Mouse (Mus musculus): ENCODE results near the gene 1700025C18Rik.

The 1700025C18Rik gene

DNA sequence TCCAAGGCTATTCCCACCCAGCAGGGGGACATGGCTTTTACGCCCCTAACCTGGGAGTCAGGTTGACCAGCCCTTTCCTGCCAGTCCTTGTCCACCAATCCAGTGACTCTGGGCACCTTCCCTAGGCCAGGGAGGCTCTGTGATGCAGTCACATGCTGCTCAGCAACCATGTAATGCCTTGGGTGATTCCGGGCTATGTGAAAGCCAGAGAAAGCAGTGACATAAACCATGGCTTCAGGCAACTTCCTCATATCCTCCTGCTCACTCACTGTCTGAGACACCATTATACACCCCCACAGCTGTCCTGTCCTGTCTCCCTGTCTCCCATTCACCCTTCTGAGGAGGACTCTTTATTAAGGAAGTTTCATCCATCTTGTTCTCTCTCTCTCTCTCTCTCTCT, at the start of gene 1700025C18Rik:
1700025C18Rik (minus strand) TSS at position 101 of the 400 bp plus-strand sequence.
- DNase-seq (ENCODE audit: low spot score in 2 of 2) = no peak

DNA sequence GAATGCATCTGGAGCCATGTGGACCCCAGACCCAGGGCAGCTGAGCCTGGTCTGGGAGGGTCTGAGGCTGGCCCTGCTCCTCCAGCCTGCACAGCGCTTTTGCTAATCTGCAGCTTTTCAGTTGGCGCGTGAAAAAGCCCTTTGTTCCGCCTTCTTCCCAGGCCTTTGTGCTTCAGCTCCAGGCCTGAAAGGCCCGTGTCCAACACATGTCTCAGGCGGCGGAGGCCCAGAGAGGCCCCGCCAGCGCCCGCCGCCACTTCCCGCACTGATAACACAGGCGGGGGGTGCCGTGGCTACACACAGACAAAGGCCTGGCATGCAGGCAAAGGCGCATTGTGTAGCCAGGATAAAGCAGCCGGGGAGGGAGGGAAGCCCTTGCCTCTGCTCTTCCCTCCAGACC, 45.5 kb upstream of the 1700025C18Rik start:
- DNase-seq (ENCODE audit: low spot score in 2 of 2) = no peak

DNA sequence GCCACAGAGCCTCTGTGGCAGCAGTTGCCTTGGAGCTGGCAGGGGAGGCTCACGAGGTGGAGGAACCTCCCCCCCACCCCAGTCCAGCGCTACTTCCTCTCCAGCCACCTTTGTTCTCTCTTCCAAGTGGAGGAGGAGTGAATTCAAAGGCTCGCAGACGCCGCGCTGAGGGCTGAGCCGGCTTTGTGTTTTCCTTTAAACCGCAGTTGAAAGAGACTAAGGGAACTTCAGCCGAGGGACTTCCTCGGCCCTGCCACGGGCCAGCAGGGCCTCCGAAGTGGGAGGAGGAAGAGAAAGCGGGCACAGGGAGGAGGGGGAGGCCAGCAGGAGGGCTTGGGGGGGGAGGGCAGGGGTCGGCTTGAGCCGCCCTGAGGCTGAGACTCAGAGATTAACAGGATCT, 43.0 kb upstream of the 1700025C18Rik start:
- no peak for DNase-seq (ENCODE audit: low spot score in 2 of 2)

DNA sequence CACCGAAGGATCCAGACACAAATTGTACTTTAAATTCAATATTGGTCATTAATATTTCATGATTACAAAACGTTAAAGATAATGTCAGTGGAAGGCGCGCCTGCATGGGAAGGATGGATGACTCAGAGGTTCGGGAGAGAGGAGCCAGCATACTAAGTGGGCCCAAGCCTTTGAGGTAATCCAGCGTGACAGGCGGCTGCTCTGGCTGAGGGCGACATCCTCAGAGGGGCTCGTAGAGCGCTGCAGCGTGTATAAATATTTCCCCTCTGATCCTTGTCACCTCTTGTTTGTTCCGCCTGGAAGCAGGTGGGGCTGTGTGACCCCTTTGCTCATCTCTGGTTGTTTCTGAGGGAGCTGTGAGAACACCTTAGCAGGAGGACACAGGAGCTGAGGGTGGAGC, 40.9 kb upstream of the 1700025C18Rik start:
- no peak for DNase-seq (ENCODE audit: low spot score in 2 of 2)

DNA sequence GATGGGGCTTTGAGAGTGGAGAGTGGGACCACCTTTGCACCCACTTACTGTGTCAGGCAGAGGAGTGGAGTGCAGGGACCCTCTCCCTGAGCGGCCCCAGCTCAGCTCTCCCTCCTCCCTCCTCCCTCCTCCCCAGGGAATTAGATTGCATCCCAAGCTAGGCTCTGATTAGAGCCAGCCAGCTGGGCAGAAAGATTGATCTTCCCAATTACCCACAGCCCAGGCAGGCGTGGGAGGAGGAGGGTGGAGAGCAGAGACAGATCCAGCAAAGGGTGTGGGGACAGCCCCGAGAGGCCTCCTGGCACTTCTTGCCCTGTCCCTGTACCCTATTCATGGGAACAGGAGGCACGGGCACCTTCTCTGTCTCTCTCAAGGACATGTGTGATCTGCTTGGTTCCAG, 38.6 kb upstream of the 1700025C18Rik start:
- DNase-seq (ENCODE audit: low spot score in 2 of 2) = no peak

DNA sequence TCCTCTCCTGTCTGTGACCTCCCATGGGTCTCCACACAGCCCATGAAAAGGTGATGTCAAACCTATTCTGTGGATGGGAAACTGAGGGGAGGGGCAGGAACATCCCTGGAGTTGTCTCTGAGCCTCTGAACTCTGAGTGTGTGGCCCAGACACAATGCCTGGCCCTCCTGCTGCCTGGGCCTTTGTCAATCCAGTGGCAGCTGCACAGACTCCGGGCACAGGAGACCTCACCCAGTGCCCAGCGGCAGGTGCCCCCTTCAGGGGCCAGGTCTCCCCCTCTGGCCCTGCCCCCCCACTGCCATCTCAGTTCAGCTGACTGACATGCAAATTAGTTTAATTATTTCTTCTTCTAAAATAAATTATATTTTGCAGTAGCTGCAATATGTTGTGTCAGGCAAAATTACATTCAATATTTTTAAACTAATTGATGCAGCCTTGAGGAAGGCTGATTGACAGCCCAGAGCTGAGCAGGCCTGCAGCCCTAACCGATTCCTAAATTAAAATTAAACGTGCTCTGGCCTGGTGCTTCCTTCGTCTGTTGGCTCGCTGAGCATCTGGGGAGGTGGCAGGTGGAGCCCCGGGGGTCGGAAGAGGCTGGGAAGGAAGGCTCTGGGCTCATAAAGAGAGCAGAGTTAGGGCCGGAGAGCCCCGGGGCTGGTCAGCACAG, 36.5 kb upstream of the 1700025C18Rik start:
- DNase-seq (ENCODE audit: low spot score in 2 of 2) = no peak

DNA sequence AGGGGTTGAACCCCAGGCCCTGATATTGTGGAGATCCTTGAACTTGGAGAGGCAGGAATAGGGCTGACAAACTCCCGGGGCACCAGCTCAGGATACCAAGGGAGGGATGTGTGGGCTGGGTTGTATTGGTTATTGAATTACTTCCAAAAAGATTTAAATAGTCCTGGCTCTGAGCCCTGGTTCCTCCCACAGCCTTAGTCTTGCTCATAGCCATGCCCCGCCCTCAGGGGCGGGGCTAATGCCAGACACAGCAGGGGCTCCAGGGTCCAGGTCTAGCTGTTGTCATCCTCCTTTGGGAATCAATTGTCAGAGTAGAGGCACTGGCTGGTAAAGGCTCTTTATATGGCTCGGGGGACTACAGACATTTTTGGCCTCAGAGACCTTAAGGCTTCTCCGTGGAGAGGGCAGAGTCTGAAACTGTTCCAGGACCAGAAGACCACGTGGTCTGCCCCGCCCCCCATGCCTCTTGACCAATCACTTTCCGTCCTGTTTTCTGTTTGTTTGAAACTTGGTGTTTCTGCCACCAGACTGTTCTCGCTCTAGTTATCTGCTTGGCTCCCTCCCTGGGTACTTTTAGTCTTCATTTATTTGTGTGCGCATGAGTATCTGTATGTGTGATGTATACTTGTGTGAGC, 30.8 kb upstream of the 1700025C18Rik start:
- peak; percentile 40 to 46 for DNase-seq (ENCODE audit: low spot score in 2 of 2)

DNA sequence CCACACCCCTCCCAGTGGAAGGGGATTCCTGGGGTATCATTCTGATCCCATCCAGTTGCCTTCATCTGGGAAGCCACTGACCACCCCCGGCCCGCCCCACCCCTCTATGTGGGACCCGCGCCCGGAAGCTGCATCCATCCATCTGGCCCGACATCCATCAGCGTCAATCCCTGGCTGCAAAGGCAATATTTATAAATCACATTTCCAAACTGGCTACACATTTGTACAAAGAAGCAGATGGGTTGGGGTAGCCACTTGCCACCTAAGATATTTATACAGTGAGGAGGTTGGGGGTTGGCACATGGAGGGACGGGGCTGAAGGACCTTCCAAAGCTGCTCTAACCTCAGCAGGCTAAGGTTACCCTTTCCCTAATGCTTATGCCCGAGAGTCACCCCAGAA, 30.2 kb upstream of the 1700025C18Rik start:
- DNase-seq (ENCODE audit: low spot score in 2 of 2) = no peak

DNA sequence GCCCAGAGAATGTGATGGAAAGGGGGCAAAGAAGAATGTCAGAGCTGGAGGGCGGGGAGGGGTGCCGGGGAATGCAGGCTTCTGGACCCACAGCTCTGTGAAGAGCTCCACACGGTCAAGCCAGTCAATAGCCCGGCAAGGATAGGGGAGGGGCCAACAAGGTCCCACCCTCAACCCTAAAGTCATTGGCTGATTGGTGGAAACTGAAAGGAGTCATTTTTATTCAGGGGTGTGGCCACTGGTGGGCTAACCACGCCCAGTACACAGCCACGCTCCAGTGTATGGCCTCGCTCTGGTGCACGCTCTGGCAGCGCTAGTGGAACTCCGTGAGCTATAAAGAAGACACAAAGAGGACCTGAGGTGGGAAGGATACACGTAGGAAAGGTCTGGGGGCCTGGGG, 23.2 kb upstream of the 1700025C18Rik start:
- no peak for DNase-seq (ENCODE audit: low spot score in 2 of 2)

DNA sequence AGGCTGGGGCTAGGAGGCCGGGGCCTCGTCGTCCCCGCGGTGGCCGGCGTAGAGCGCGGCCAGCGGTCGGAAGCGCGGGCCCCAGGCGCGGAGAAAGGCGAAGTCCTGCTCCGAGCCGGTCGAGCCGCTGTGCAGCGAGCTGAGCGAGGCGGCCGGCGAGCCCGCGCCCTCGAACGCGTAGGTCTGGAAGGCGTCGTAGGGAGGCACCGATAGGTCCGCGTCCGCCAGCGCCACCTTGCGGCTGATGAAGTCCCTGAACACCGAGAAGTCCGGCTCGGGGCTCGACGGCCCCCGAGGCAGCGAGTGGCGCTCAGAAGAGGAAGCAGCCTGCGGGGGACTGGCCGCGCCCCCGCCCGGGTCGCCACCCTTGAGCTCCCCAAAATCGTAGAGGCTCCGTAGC, 21.6 kb upstream of the 1700025C18Rik start:
- DNase-seq (ENCODE audit: low spot score in 2 of 2) = peak; percentile 65 to 67

DNA sequence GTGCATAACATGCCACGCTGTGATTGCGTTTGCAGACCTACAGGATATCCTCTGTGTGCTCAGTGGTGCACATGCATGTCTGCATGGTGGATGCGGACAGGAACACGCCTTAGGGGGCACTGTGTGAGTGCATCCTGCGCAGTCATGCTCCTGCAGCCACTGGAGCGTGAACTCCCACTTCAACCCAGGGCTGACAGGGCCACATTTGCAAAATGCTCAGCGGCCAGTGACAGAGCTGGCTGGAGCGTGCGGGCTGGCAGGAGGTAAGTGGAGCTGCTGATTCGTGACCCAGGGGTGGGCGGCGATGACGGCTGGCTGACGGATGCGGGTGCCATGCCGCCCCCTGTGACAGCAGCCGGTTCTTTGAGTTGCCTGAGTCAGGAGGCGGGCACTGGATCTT, 16.0 kb upstream of the 1700025C18Rik start:
- DNase-seq (ENCODE audit: low spot score in 2 of 2) = no peak

DNA sequence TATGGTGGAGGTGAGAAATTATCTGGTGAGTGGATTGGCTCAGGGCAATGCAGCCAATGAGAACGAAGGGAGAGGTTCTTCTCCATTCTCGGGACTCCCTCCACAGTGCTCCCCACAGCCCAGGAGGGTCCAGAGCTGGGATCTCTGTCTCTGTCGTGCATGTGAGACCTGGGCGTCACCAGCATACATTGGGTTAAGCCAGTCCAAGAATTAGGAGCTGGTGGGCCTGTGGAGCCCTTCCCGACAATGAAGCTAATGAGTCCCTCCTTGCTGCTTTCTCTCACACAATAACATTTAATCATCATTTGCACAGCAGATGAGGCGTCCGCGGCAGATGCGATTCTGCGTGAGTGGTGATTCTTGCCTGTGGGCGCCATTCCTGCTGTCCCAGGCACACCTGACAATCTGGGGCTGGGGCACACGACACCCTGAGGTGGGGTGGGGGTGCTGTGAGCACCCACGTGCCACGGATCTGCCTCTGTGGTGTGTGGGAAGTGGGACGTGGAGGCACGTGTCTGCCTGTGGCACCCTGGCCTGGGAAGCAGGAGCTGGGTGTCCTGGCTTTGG, 15.0 kb upstream of the 1700025C18Rik start:
- peak; percentile 54 to 63 for DNase-seq (ENCODE audit: low spot score in 2 of 2)

DNA sequence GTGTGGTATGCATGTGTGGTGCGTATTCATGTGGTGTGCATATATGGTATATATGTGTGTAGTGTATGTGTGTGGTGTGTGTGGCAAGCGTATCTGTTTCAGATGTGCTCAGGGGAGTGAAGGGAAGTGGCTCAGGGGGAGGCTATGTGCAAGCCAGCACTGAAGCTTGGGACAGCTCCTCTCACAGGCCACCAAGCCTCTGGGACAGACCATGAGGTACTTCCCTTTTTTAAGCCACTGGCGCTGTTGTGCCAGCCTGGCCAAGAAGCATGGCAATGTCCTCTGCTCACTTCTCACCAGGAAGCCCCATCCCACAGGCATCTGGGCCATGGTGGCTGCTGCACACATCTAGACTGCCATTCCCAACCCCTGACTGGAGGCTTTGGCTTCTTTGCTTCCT, 12.4 kb upstream of the 1700025C18Rik start:
- no peak for DNase-seq (ENCODE audit: low spot score in 2 of 2)

DNA sequence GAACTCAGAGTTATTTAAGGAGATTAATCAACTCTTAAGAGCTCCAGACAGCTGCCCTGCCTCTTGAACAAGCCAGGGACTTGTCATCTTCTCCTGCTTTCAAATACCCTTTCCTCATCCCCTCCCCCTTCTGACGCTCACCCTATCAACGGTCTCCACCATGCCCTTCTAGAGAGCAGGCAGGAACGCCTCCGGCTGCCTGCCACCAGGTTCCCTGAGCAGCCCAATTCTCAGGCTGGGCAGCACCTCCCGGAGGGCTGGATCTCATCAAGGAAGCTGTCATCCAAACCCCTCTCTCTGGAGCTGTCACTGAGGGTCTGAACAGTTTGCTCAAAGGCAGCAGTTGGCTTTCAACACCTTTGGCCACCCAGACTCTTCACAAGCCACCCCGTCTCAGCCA, 10.2 kb upstream of the 1700025C18Rik start:
- DNase-seq (ENCODE audit: low spot score in 2 of 2) = no peak

DNA sequence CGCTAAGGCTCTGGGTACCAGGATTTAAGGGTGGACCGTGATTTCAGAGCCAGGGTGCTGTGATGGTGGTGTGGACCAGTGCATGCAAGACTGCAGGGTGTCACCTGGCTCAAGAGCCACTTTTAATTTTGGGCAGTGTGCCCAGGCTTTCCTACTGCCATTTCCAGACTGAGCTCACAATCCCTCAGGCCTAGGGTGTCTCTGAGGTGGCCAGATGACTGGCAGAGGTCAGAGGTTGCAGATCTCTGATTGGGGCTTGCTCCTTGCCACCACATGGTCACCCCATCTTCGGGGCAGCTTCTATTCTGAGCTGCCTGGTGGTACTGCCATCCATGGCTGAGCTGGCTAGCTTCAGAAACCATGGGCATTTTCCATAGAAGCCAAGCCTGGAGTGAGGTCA, 8.3 kb upstream of the 1700025C18Rik start:
- no peak for DNase-seq (ENCODE audit: low spot score in 2 of 2)

DNA sequence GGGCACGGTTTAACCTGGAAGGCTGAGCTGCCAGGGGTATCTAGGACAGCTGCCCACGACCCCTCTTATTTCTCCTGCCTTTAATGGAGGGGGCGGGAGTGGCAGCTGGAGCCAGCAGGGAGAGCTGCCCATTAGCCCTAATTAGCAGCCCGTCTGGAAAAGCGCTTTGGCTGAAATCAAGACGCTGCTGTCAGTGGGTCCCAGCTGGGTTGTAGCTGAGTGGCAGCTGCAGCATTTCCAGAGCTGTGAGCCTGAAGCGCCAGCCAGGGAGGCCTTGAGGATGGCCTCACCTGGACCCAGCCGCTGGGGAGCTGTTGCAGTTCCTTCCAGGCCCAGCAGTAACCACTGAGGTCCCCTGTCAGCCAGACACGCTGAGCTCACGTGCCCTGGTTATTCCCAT, 5.8 kb upstream of the 1700025C18Rik start:
- DNase-seq (ENCODE audit: low spot score in 2 of 2) = no peak

DNA sequence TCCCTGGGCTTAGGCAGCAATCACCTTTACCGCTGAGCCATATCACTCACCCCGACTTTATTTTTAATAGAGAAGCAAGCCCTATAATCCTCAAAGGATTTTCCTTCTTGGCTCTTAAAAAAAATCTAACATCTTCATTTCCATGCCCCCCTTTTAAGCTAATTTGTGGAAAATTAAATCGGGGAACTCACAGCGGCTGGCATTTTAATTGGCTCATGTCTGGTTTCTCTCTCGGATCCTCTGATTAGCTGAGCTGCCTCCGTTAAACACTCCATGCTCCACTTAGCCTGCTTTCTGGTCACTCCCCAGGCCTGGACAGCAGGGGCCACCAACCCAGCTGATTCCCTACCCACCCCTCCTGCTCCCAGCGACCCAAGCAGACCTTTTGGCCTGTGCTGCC, 1.8 kb upstream of the 1700025C18Rik start:
- DNase-seq (ENCODE audit: low spot score in 2 of 2) = no peak

DNA sequence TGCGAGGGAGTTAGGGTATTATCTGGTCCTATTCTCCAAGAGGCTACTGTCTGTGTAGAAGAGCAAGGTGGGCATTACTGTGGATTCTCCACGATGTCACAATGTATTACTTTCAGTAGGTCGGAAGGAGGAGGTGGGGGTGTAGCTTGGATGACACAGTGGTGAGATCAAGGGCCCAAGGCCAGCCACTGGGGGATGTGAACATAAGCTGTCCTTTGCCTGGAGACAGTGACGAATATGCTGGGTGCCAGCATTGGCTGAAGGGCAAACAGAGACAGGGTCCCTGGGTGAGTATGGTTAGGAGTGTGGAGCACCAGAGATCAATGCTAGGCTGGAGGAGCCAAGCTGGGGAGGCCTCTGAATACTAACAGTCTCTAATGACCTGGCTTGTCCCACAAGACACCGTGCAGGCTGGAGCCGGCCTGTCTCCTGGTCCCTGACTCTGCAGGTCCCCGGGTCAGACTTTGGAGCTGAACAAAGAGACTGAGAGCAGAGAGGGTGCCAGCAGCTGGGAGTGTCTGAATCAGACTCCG, 949 bp upstream of the 1700025C18Rik start:
- no peak for DNase-seq (ENCODE audit: low spot score in 2 of 2)

DNA sequence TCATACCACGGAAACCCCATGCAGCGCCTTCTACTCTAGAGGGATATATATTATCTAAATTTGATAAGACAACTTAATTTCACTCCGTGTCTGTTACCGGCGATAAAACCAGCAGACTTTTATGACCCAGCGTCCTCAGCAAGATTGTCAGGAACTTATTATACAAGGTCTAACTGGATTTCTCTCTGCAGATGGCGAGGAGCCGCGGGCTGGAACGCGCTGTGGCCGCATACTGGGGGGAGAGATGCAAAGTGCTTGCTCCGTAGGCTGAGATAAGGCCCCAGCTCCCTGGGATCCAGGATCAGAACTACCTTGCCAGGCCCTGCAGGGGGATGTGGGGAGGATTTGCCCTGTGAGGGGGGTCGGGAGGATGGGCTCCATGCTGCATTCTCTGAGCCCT, 1.1 kb downstream of the 1700025C18Rik start:
- no peak for DNase-seq (ENCODE audit: low spot score in 2 of 2)

DNA sequence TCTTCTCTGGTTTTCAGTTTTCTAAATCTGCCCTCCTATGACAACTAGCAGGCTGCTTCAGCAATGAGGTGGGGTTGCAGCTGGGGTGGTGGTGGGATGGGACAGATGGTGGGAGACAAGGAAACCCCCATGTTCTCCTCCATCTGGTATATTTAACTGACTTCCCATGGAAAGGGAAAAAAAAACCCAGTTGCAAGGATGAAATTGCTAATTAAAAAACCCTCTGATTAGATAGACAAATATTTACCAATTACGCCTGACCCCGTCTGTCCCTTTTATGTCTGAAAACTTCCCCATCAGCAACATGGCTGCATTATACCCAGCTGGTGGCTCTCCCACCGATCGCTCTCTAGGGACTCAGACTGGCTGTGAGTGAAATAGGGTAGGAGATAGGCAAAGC, 3.9 kb downstream of the 1700025C18Rik start:
- no peak for DNase-seq (ENCODE audit: low spot score in 2 of 2)

DNA sequence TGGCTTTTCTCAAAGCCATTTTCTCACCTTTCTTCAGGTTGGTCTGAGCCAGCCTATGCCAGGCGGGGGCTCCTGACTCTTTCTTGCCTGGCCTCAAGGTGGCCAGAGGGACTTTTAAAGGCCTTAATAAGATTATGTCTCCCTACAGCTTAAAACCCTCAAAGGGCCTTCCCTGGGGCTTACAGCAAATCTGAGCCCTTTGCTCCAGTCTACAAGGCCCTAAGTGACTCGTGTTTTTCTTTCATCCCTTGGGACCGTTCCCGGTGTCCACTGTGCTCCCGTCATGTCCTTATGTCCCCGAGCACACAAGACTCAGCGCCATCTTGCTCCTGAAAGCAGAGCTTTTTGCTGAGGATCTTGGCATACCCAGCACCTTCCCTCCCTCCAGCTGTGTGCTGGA, 9.3 kb downstream of the 1700025C18Rik start:
- DNase-seq (ENCODE audit: low spot score in 2 of 2) = no peak

DNA sequence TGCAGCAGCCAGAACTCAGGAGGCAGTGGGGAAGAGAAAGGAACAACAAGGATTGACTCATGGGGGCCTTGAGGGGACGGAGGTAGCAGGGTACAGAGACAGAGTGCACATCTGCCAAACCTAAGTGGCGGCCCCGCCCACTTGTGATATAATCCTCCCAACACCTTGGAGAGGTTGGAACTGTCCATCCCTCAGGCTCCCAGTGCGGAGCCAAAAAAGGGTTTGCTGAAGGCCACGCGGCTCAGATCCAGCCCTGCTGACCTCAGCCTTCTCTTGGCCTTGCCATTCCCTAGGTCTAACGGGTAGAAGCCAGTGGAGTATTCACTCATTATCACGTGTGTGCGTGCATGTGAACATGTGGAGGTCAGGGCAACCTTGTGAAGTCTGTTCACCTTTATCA, 9.9 kb downstream of the 1700025C18Rik start:
- no peak for DNase-seq (ENCODE audit: low spot score in 2 of 2)

DNA sequence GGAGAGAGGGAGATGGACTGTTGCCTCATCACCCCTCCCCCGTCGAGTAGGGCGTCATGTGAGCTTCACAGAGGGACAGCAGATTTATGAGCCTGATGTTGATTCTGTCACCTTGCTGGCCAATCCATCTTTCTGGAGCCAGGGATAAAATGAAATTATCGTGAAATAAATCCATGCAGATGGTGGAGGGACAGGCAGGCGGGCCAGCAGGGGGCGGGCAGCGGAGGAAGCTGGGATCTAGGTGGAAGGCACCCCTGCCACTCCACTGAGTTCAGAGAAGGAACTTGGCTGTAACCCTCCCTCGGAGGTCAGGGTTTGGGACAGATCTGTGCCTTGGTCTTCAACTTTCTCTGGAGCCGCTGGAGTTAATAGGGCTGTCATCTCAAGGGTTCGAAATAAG, 11.9 kb downstream of the 1700025C18Rik start:
- no peak for DNase-seq (ENCODE audit: low spot score in 2 of 2)

Data from right cerebral cortex, adult 2 months (tissue).